Mouse (Mus musculus): ENCODE data around the gene Eif3f. TPM values are rescaled to one million over a fixed set of nuclear protein-coding genes. Genes with fewer than 3 reads are reported as not detected.

The Eif3f gene
- total RNA-seq (2015; ENCODE audit: low replicate concordance) (51.3 and 67.7 TPM in 2 replicates), total RNA-seq (2017; ENCODE audit: low replicate concordance) (19.4 and 26.1 TPM in 2 replicates)

DNA sequence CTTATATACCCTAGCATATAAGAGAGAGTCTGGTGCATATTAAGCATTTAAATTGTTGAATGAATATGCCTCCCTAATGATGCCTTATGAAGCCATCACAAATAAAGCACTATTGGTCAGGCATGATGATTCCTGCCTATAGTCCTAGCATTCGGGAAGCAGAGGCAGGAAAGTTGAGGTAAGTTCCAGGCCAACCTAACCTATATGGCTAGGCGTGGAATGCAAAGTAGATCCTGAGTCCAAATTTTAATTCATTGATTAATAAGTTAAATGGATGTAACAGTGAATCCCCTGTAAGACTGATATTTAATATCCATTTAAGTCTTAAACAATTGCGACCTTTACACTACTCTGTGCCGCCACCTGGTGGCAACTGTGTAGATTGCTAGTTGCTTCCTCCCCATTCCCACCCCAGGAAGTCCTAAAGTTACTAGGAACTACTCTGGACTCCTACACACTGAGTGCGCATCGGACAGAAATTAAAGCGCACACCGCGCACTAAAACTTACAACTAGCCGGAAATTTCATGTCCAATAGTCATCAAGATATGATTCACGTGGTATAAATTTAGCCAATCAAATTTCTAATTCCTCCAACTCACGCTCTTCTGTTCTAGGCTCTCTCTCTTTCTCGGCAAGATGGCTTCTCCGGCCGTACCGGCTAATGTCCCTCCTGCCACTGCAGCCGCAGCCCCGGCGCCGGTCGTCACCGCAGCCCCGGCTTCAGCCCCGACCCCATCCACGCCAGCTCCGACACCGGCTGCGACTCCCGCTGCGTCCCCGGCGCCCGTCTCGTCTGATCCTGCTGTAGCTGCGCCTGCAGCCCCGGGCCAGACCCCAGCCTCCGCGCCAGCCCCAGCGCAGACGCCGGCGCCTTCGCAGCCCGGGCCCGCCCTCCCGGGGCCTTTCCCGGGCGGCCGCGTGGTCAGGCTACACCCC is at the start of gene Eif3f:
Eif3f (plus strand) TSS at position 624 of the 938 bp plus-strand sequence.
- ATAC-seq (replicated peaks; ENCODE audit: low FRiP score, poor library complexity, severe bottlenecking): peak; percentile 98

- no peak for ATAC-seq (replicated peaks; ENCODE audit: low FRiP score, poor library complexity, severe bottlenecking)
These were observed 49.3 kb upstream of the Eif3f start, which contains the start of gene Olfr518 for GRCm38 (mm10) chr7:108884906-108885305. Olfr518 (minus strand) TSS chr7:108885006.

DNA sequence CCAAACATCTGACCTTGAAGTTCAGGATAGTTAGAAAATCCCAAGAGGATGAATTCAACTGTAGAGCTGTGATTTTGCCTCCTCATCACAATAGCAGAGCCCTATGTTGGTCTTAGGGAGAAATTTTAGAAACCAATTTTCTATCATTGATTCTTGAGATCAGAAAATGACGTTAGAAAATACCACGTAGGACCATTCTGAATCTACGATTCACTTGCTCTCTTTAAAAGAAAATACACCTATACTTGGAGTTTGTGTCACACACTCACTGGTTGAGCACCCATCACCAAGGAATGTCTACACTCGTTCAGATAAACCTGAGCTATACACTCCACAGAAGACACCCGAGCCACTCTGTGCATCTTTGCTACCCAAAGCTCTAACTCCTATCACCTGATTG is 39.9 kb upstream of the Eif3f start, which contains the start of gene Olfr519:
Olfr519 (minus strand) TSS at position 101 of the 400 bp plus-strand sequence.
- ATAC-seq (replicated peaks; ENCODE audit: low FRiP score, poor library complexity, severe bottlenecking): no peak

DNA sequence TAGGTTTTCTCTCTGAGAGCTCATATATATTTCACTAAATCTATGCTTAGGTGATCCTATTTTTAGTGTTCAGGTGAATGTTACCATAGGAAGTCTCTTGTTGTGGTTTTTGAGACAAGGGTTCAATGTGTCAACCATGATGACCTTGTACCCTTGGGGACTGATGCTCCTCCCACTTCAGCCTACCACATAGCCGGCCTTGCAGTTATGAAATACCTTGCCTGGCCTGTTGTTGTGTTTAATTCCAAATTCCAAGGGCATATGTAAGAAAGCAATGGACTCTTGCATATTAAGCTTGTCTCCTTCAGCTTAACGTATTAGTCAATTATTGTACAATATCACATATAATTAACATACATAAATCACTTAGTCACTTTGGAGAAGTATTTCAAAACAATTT is 30.2 kb upstream of the Eif3f start:
- no peak for ATAC-seq (replicated peaks; ENCODE audit: low FRiP score, poor library complexity, severe bottlenecking)

DNA sequence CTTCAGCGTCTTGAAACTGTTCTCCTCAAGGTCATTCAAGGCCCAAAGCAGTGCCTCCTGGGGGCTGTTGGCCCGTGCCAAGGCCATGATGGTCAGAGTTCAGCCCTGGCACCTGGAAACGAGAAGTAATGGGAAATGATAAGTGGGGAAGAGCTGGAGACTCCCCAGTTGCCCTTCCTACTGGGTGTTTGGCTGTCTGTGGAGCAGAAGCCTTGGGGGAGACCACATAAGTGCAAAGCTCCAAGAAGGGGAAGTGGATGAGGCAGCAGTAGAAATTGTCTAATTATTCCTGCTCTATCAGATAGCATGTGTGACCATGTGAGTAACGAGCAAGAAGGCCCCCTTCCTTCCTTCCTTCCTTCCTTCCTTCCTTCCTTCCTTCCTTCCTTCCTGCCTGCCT is 7.2 kb upstream of the Eif3f start:
- ATAC-seq (replicated peaks; ENCODE audit: low FRiP score, poor library complexity, severe bottlenecking): no peak

- no peak for ATAC-seq (replicated peaks; ENCODE audit: low FRiP score, poor library complexity, severe bottlenecking)
These were observed 5.7 kb upstream of the Eif3f start for GRCm38 (mm10) chr7:108928280-108929188.

DNA sequence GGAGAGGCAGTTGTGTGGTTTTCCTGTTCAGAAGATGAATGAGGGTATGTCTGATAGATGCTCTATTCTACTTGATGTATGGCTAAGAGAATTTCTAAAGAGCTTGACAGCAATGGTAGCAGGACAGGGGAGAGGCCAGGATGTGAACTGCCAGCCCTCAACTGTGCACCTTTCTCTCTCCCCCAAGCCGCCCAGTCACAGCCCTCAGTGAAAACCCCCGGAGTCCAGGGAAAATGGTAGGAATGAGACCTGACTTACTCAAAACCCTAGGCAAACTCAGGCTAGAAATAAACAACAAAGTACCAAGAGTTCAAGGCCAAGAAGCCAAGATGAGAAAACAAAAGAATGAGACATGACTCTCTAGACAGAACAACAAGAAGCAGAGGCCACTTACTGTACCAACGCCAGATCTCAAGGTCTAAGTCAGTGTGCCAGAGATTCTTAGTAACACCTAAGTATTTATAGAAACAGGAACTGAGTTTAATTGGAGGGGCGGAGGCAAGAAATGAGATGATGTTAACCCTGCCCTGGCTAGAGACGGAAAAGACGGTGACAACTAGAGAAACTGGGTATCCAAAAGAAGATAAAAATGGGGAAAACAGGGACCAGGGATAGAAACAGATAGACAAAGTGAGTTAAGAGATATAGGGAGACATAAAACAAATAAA is 4.4 kb upstream of the Eif3f start, which contains the start of gene Nlrp10:
Nlrp10 (minus strand) TSS at position 453 of the 668 bp plus-strand sequence.
- no peak for ATAC-seq (replicated peaks; ENCODE audit: low FRiP score, poor library complexity, severe bottlenecking)

DNA sequence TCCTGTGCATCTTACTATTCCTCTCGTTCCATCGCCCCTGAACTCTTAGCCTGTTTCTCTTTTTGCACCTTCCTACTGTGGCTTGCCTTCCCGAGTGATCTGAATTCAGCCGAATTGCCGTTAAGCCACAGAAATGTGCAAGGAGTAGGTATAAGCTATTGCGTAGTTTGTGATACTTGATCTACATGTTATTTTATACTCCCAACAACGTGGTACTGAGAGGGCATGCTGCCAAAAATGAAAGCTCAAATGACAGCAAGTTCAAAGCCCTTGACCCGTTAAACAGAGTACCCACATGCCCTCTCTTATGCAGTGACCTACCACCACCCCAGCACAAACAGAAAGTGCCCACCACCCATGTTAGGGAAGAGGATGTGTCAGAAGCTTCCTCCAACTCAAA is 619 bp downstream of the Eif3f start:
- 0 out of 2 replicates have a peak, but pooled peaks have one; percentile 5 for ATAC-seq (replicated peaks; ENCODE audit: low FRiP score, poor library complexity, severe bottlenecking)

DNA sequence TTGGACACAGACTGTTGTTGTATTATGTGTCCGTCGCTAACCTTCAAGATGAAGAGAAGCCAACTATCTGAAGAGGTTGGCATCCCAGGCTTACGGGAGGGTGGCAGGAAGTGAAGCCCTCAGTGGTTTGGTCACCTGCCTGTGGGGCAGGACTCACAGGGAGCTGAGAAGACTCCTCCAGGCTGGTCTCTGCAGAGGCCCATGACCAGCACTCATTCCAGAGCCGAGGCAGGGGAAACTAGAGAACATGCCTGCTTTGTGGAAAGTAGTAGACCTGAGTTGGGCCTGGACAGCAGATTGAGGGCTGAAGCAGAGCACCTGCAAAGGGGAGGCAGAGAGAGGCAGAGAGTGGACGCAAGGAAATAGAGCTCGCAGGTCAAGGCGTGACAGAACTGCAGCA is 1.2 kb downstream of the Eif3f start:
- no peak for ATAC-seq (replicated peaks; ENCODE audit: low FRiP score, poor library complexity, severe bottlenecking)

DNA sequence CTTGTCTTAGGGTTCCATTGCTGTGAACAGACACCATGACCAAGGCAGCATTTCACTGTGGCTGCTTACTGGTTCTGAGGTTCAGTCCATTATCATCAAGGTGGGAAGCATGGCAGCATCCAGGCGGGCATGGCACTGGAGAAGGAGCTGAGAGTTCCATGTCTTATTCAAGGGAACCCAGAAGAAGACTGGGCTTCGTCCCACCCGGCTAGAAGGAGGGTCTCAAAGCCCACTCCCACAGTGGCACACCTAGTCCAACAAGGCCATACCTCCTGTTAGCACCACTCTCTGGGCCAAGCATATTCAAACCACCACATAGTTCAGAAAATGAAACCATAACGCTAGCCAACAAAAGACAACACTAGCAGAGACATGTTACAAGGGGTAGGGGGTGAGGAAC is 2.4 kb downstream of the Eif3f start:
- no peak for ATAC-seq (replicated peaks; ENCODE audit: low FRiP score, poor library complexity, severe bottlenecking)

- no peak for ATAC-seq (replicated peaks; ENCODE audit: low FRiP score, poor library complexity, severe bottlenecking)
These were observed 7.2 kb downstream of the Eif3f start for GRCm38 (mm10) chr7:108941466-108941865.

DNA sequence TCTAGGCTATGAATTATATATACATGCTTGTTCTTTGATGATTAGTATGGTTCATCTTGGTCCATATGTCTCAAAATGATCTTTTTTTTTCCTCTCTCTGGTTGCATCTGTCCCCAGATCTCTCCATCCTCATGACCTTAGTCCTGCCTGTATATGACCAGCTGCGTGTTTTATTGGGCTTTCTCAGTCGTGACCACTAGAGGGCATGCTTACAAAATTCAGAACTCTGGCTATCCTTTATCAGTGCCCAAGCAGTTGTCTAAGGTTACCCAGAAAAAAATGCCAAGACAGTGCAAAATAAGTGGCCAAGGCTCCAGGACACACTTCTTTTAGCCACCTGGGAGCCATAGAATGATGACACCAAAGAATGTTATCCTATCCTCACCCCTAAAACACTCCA is 9.8 kb downstream of the Eif3f start:
- ATAC-seq (replicated peaks; ENCODE audit: low FRiP score, poor library complexity, severe bottlenecking): peak; percentile 84

DNA sequence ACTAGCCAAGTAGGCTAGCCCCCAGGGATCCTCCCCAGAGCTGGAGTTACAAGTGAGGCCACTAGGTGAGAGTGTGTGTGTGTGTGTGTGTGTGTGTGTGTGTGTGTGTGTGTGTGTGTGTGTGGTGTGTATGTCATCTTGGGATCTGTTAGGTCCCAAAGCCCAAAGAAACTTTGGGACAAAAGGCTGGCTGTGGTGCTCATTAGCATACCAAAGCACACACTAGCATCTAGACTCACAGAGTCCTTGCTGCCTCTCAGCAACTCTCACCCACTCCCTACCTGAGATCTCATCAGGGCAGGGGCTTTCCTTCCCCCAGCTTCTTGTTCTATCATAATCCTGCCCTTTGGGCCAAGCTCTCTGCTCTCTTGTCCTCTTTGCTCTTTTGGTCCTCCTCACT is 14.4 kb downstream of the Eif3f start:
- ATAC-seq (replicated peaks; ENCODE audit: low FRiP score, poor library complexity, severe bottlenecking): no peak

GRCm38 (mm10) chr7:108949301-108949700 is 15.1 kb downstream of the Eif3f start:
- ATAC-seq (replicated peaks; ENCODE audit: low FRiP score, poor library complexity, severe bottlenecking): no peak

DNA sequence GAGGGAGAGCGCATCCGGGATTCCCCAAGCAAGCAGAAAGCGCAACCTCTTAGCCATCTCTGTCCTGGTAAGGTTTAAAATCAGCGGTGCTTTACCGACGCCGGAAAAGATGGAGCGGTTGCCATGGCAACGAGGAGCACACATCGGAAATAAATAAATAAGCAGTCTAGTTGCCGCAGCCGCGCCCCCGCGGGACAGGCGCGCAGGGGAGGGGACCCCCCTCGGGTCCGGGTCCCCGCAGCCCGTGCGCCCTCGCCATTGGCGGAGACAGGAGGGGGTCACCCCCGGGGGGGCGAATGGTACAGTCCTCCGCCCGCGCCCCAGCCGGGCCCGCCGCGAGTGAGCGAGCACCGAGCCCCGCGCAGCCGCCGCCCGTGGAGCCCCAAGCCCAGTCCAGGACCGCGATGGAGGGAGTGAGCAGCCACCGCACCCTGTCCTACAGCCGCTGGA is 16.1 kb downstream of the Eif3f start, which contains the start of gene Tub:
Tub (plus strand) TSS at position 27 of the 450 bp plus-strand sequence.
- no peak for ATAC-seq (replicated peaks; ENCODE audit: low FRiP score, poor library complexity, severe bottlenecking)

DNA sequence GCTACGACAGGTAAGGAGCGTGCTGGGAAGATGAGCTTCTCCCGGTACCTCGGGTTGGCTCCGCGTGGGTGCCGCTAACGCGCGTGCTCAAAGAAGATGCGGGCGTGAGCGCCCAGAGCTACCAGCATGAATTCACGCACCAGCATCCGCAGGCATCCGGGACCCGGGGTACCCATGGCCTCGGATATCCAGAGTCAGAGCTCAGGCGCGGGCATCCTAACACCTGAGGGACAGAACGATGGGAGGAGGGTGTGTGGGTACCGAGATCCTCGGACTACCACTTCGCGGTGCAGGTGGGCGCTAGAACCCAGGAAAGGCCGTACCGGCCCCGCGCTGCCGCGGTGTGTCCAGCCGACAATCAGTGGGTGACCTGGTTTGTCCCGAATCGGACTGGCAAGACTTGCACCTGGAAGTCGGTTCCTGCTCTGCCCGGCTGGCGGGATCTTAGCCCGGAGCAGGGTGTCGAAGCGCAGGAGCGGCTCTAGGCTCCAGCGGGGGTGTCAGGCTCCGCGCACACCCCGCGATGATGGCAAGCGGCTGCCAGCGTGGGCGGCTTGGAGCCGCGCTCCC is 16.6 kb downstream of the Eif3f start:
- ATAC-seq (replicated peaks; ENCODE audit: low FRiP score, poor library complexity, severe bottlenecking): no peak

DNA sequence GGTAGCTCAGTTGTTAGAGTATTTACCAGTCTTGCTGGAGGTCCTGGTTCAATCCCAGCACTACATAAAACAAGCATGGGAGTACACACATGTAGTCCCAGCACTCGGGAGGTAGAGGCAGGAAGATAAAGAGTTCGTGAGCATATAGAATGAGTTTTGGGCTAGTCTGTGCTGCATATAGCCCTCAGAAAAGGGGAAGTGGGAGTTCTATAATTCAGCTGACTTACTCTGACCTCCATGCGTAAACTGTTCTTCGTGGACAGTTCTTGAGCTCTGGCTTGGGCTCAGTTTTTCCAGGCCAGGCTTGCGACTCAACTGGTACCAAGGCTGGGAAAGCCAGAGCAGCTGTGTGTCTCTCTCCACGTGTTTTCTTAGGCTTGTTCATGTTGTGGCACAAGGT is 18.6 kb downstream of the Eif3f start:
- no peak for ATAC-seq (replicated peaks; ENCODE audit: low FRiP score, poor library complexity, severe bottlenecking)

- ATAC-seq (replicated peaks; ENCODE audit: low FRiP score, poor library complexity, severe bottlenecking): peak; percentile 69
These were observed 20.0 kb downstream of the Eif3f start for GRCm38 (mm10) chr7:108954185-108954584.

GRCm38 (mm10) chr7:108957734-108958133 is 23.5 kb downstream of the Eif3f start:
- ATAC-seq (replicated peaks; ENCODE audit: low FRiP score, poor library complexity, severe bottlenecking): no peak

All from erythroblast, adult 5-6 weeks (primary cell).